Mouse (Mus musculus): ENCODE results near the gene Kif1a. TPM values are rescaled to one million over a fixed set of nuclear protein-coding genes. Genes with fewer than 3 reads are reported as not detected.
"Not testable (repeated sequence)": the region's sequence is repeated elsewhere in the genome, so short reads cannot be mapped to it uniquely, and the experiment has no call there.

The Kif1a gene
- polyA plus RNA-seq, 1 experiment from 2014 or later: 519 TPM

- no peak overlapping the region for H3K4me2 ChIP-seq (ENCODE audit: low read length)
- H3K9me3 ChIP-seq (replicated peaks; ENCODE audit: control insufficient read depth, low read length, poor library complexity, severe bottlenecking): no peaks in the 10 kb centered on the region
- no peaks in the 10 kb centered on the region for H3K36me3 ChIP-seq (ENCODE audit: control insufficient read depth, insufficient read depth, low read length)
- no peaks in the 10 kb centered on the region for H3K27me3 ChIP-seq (ENCODE audit: control insufficient read depth, insufficient read depth, low read depth, low read length)
- no peaks in the 10 kb centered on the region for H3K4me1 ChIP-seq (ENCODE audit: control insufficient read depth, insufficient read depth, low read length)
- no peak overlapping the region for H3K4me3 ChIP-seq (ENCODE audit: low read depth, low read length)
- WGBS: 89% methylated on average over 7 of the region's 7 CpGs
- no peak for ATAC-seq
- no peak overlapping the region for H3K9ac ChIP-seq (ENCODE audit: low read depth, low read length)
- no peak overlapping the region for H3K27ac ChIP-seq (ENCODE audit: low read length)
Observed at GRCm38 (mm10) chr1:92971879-92972795, 129.6 kb downstream of the Kif1a start.

- not testable (repeated sequence) for ATAC-seq; H3K27me3 ChIP-seq (ENCODE audit: control insufficient read depth, insufficient read depth, low read depth, low read length); H3K4me1 ChIP-seq (ENCODE audit: control insufficient read depth, insufficient read depth, low read length); H3K4me3 ChIP-seq (ENCODE audit: low read depth, low read length); H3K4me2 ChIP-seq (ENCODE audit: low read length); H3K27ac ChIP-seq (ENCODE audit: low read length); H3K9ac ChIP-seq (ENCODE audit: low read depth, low read length); H3K9me3 ChIP-seq (replicated peaks; ENCODE audit: control insufficient read depth, low read length, poor library complexity, severe bottlenecking); H3K36me3 ChIP-seq (ENCODE audit: control insufficient read depth, insufficient read depth, low read length)
- WGBS: 88% methylated on average over 6 of the region's 6 CpGs
Observed at GRCm38 (mm10) chr1:92970791-92971190, 131.0 kb downstream of the Kif1a start.

Other genes with a start within 250 kb of the Kif1a start
- gene Ankmy1, start 199.0 kb downstream of the Kif1a start, polyA plus RNA-seq (2015; fragmentation: Nextera tagmentation; extraction: Ambion mirVana): 0.63 and 0.82 TPM in 2 replicates
- 16.6 and 17.5 TPM in 2 replicates for gene Dusp28, start 195.0 kb downstream of the Kif1a start, polyA plus RNA-seq (2015; fragmentation: Nextera tagmentation; extraction: Ambion mirVana)
- 26.5 and 28.4 TPM in 2 replicates for gene Rnpepl1, start 191.2 kb downstream of the Kif1a start, polyA plus RNA-seq (2015; fragmentation: Nextera tagmentation; extraction: Ambion mirVana)
- 62.3 and 65.1 TPM in 2 replicates for gene Capn10, start 167.6 kb downstream of the Kif1a start, polyA plus RNA-seq (2015; fragmentation: Nextera tagmentation; extraction: Ambion mirVana)
- gene Gpr35, start 151.1 kb downstream of the Kif1a start, polyA plus RNA-seq (2015; fragmentation: Nextera tagmentation; extraction: Ambion mirVana): 0.18 and 0.52 TPM in 2 replicates
- not detected in 2 replicates for gene Aqp12, start 95.6 kb downstream of the Kif1a start, polyA plus RNA-seq (2015; fragmentation: Nextera tagmentation; extraction: Ambion mirVana)
- not detected in 2 replicates for gene Agxt, start 33.3 kb upstream of the Kif1a start, polyA plus RNA-seq (2015; fragmentation: Nextera tagmentation; extraction: Ambion mirVana)
- gene 2310007B03Rik, start 59.0 kb upstream of the Kif1a start, polyA plus RNA-seq (2015; fragmentation: Nextera tagmentation; extraction: Ambion mirVana): 0.11 TPM in 1 of 2 replicates, not detected in the other
- gene Crocc2, start 66.8 kb upstream of the Kif1a start, polyA plus RNA-seq (2015; fragmentation: Nextera tagmentation; extraction: Ambion mirVana): 0.51 and 0.74 TPM in 2 replicates
- gene Sned1, start 133.9 kb upstream of the Kif1a start, polyA plus RNA-seq (2015; fragmentation: Nextera tagmentation; extraction: Ambion mirVana): 5.5 and 6.2 TPM in 2 replicates
- 32.2 and 34.9 TPM in 2 replicates for gene Mterf4, start 204.0 kb upstream of the Kif1a start, polyA plus RNA-seq (2015; fragmentation: Nextera tagmentation; extraction: Ambion mirVana)
- 53.1 and 56.2 TPM in 2 replicates for gene Ppp1r7, start 240.9 kb upstream of the Kif1a start, polyA plus RNA-seq (2015; fragmentation: Nextera tagmentation; extraction: Ambion mirVana)
- 6.8 and 7.9 TPM in 2 replicates for gene Pask, start 241.5 kb upstream of the Kif1a start, polyA plus RNA-seq (2015; fragmentation: Nextera tagmentation; extraction: Ambion mirVana)

Data from midbrain, embryonic 16.5 days (tissue).